Mouse (Mus musculus) kidney, adult 2 months (tissue): Measurements from ENCODE around the gene Pxt1. TPM values are rescaled to one million over a fixed set of nuclear protein-coding genes. Genes with fewer than 3 reads are reported as not detected.
A peak's percentile ranks its signal among the peaks of the same experiment; 100 is the strongest.

ENCODE experiments used
- DNase-seq: peaks from one replicate; pipeline ENCODE4 v3.0.0; 2021
- H3K27ac ChIP-seq: fragments of 200-500 bp; 2 replicates; pipeline ENCODE4 v1.5.1; 2012; ENCODE audit warnings: low read depth, low read length, control low read depth, inconsistent platforms; ENCODE audit not compliant: insufficient read depth
- H3K27me3 ChIP-seq: fragments of 200-500 bp; replicated peaks from 2 replicates; pipeline ENCODE4 v1.6.1; 2012; ENCODE audit warnings: mild to moderate bottlenecking, moderate library complexity, low read length, inconsistent platforms; ENCODE audit not compliant: control insufficient read depth, insufficient read depth
- H3K36me3 ChIP-seq: fragments of 200-500 bp; 2 replicates; pipeline ENCODE4 v1.6.1; 2012; ENCODE audit warnings: mild to moderate bottlenecking, moderate library complexity, low read length, inconsistent platforms; ENCODE audit not compliant: control insufficient read depth, insufficient read depth
- H3K4me1 ChIP-seq: fragments of 200-500 bp; 2 replicates; pipeline ENCODE4 v1.6.1; 2011; ENCODE audit warnings: low read length; ENCODE audit not compliant: control insufficient read depth, insufficient read depth
- H3K4me3 ChIP-seq: fragments of 200-500 bp; 2 replicates; pipeline ENCODE4 v1.5.1; 2011; ENCODE audit warnings: mild to moderate bottlenecking, low read depth, low read length, control low read depth; ENCODE audit not compliant: insufficient read depth
- CTCF ChIP-seq: fragments of 200-500 bp; conservative IDR thresholded peaks from 2 replicates; pipeline ENCODE4 v1.5.1; 2011; ENCODE audit warnings: low read depth, mild to moderate bottlenecking, control low read depth, low read length, moderate library complexity, mixed read lengths; ENCODE audit not compliant: insufficient read depth, insufficient read length
- POLR2A ChIP-seq: fragments of 200-500 bp; IDR thresholded peaks from one replicate; pipeline ENCODE4 v1.6.1; 2011; ENCODE audit warnings: low read depth, low read length, control low read depth
- WGBS: fragments of 180-500 bp; shearing (Covaris S2); methylation state at CpG from one replicate; pipeline ENCODE4 v1.1.7; 2018; 5-methylcytosine and 5-hydroxymethylcytosine counted together
- polyA plus RNA-seq: library from polyadenylated mRNA; depleted of rRNA; stranded (reverse); fragments of >200 nt; gene quantifications from 2 replicates; pipeline ENCODE4 v1.2.3, GENCODE M21; 2012

Pxt1 gene
- polyA plus RNA-seq, 1 experiment: 0.13 TPM

GRCm38 (mm10) chr17:28904546-28905376, 38.9 kb downstream of the Pxt1 start:
- no peaks in the 10 kb centered on the region for H3K36me3 ChIP-seq
- H3K27ac ChIP-seq: no peak overlapping the region
- peak; percentile 70 for DNase-seq
- H3K27me3 ChIP-seq: no peaks in the 10 kb centered on the region; the same call in 1 of the 2 replicates
- H3K4me1 ChIP-seq: no peaks in the 10 kb centered on the region
- WGBS: 34% methylated on average over 23 of the region's 23 CpGs
- no peak overlapping the region for H3K4me3 ChIP-seq
- no peak for TF ChIP-seq POLR2A
- TF ChIP-seq CTCF: peak; percentile 87

GRCm38 (mm10) chr17:28901559-28901958, 42.1 kb downstream of the Pxt1 start:
- H3K4me1 ChIP-seq: no peaks in the 10 kb centered on the region
- 82% methylated on average over 4 of the region's 4 CpGs for WGBS
- TF ChIP-seq CTCF: 0 out of 2 replicates have a peak, but pooled peaks have one; percentile 17
- TF ChIP-seq POLR2A: no peak
- no peak overlapping the region for H3K27ac ChIP-seq
- H3K27me3 ChIP-seq: no peaks in the 10 kb centered on the region
- H3K4me3 ChIP-seq: no peak overlapping the region
- H3K36me3 ChIP-seq: no peaks in the 10 kb centered on the region
- DNase-seq: no peak

DNA sequence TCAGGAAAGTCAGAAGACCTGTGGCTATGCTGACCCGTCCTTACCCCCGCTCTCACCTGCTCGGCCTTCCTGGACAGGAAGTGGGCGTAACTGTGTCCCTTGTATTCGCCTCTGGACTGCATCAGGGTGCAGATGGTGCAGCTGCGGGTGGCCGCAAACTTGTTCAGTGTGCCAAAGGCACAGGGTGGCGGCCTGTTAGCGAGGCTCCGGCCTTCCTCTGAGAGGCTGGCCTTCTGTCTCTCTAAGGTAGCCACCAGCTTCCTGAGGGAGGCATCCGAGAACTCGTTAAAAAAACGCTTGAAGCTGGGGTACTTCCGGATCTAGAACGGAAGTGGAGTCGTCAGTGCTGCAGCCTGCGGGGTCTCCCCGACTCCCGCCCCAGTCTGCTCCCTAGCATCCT, 44.2 kb downstream of the Pxt1 start:
- Histone ChIP-seq H3K4me3 (no peak overlapping the region), H3K27me3 (no peaks in the 10 kb centered on the region), H3K4me1 (no peaks in the 10 kb centered on the region), H3K36me3 (no peaks in the 10 kb centered on the region), H3K27ac (no peak overlapping the region)
- TF ChIP-seq CTCF (no peak), POLR2A (no peak)
- DNase-seq: no peak
- 66% methylated on average over 19 of the region's 19 CpGs for WGBS

GRCm38 (mm10) chr17:28898249-28898648, 45.4 kb downstream of the Pxt1 start:
- H3K27ac ChIP-seq: no peak overlapping the region
- WGBS: 84% methylated on average over 5 of the region's 5 CpGs
- no peak for DNase-seq
- TF ChIP-seq CTCF (no peak), POLR2A (no peak)
- H3K4me3 ChIP-seq: no peak overlapping the region
- no peaks in the 10 kb centered on the region for H3K27me3 ChIP-seq
- H3K36me3 ChIP-seq: no peaks in the 10 kb centered on the region
- H3K4me1 ChIP-seq: no peaks in the 10 kb centered on the region

GRCm38 (mm10) chr17:28897817-28898216, 45.8 kb downstream of the Pxt1 start:
- no peaks in the 10 kb centered on the region for H3K4me1 ChIP-seq
- H3K36me3 ChIP-seq: no peaks in the 10 kb centered on the region
- DNase-seq: no peak
- H3K27ac ChIP-seq: no peak overlapping the region
- no peak overlapping the region for H3K4me3 ChIP-seq
- WGBS: 85% methylated on average over 5 of the region's 5 CpGs
- no peak for TF ChIP-seq CTCF
- no peak for TF ChIP-seq POLR2A
- no peaks in the 10 kb centered on the region for H3K27me3 ChIP-seq

DNA sequence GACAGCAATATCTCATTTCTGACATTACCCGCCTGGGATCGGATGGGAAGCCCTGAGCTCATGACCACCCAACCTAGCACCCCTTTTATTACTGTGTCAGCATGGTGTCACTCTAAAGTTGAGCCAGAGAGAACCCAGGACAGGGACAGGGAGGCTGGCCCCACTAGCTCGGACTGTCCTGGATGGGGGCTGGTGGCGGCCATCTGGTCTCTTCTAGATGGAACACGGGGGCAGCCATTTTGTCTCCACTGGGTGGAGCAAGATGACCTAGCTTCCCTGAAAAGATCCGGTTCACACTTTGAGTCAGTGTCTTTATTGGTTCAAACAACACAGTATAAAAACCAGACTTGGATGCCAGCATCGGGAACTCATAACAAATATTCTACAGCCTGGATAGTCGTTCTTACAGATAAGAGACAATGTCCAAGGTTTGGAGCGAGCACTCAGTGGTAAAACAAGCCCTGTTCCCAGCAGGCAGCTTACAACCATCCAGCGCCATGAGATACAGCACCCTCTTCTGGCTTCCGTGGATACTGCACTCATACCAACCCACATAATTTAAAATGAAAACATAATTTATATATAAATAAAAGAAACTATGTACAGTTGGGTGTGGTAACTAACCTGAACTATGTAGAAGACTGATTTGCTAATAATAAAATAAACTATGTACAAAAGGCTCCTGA, 47.4 kb downstream of the Pxt1 start:
- no peaks in the 10 kb centered on the region for H3K4me1 ChIP-seq
- 95% methylated on average over 11 of the region's 11 CpGs for WGBS

More for the DNA sequence above, 47.4 kb downstream of the Pxt1 start:
- no peak for DNase-seq
- no peak overlapping the region for H3K27ac ChIP-seq
- H3K4me3 ChIP-seq: no peak overlapping the region
- TF ChIP-seq POLR2A (no peak), CTCF (peak; percentile 40)
- no peaks in the 10 kb centered on the region for H3K27me3 ChIP-seq
- no peaks in the 10 kb centered on the region for H3K36me3 ChIP-seq
